Mouse (Mus musculus): ENCODE data around the gene Ksr2. TPM values are rescaled to one million over a fixed set of nuclear protein-coding genes. Genes with fewer than 3 reads are reported as not detected.
A peak's percentile ranks its signal among the peaks of the same experiment; 100 is the strongest.

Gene Ksr2
- polyA plus RNA-seq, 1 experiment, result 9.1 TPM

DNA sequence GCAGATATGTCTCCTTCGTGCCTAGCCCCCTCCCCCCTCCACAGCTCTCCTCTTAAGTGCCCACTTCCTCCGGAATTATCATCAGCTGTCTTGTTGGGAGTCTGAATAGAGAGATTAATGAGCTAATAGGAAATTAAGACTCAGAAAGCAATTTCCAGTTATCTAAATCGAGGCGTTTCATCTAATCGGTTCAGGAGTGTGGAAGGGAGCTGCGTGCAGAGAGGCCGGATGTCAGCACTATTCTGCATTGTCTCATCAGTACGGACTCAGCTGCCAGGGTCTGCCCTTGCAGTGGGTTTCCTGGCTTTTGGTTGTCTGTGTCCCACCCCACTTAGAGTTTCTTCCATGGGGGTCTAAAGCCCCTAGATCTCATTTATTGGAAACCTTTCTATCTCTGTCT lies 262.0 kb downstream of the Ksr2 start:
- no peak for DNase-seq (ENCODE audit: extremely low spot score in 1 of 2, low spot score in 1 of 2)

DNA sequence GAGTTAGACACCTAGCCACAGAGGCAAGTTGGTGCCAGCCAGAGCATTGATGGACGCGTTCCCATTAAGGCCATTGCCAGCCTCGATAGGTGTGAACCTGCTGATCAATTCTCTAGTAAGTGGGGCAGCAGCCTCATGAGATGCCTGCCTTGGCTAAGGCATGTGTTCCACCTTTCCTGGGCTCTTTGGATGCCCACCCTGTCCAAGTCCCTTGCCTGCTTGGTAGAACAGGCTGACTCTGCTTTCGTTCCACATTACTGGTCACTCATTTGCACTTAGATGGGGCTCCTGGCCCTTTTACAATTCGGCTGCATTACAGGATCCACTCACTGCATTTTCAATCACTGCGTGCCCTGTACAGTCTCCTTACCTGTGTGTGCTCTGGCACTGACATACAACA lies 263.4 kb downstream of the Ksr2 start:
- no peak for DNase-seq (ENCODE audit: extremely low spot score in 1 of 2, low spot score in 1 of 2)

DNA sequence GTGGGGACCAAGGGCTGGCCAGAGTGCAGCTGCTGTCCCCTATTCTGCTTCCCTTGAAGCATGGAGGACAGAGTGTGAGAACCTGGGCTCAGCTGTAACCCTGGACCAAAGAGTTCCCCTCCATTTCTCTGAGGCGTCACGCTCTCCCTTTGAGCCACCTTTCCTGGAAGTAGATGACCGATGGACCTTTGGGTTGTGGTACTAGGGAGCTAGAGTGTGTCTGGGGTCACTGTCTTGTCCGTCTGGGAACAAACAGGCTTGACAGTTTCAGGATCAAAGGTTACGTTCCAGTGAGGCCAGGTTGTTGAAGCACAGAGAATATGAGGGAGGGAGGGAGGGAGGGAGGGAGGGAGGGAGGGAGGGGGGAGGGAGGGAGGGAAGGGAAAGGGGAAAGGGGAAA lies 264.6 kb downstream of the Ksr2 start:
- no peak for DNase-seq (ENCODE audit: extremely low spot score in 1 of 2, low spot score in 1 of 2)

DNA sequence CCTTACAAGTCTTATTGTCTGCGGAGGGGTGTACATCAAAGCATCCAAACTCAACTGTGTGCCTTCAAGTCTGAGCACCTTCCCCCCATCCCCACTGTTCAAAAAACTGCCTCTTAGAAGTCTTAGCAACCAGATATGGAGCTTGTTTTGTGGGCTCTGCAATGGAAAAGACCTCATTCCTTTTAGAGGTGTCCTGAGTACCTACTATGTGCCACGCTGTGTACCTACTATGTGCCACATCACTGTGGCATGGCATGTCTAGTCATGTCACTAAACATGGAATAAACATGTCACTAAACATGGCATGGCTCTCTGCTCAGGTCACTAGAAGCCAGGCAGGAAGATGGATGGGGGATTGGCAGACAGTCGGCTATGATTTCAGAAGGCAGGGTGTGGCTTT lies 268.4 kb downstream of the Ksr2 start:
- no peak for DNase-seq (ENCODE audit: extremely low spot score in 1 of 2, low spot score in 1 of 2)

DNA sequence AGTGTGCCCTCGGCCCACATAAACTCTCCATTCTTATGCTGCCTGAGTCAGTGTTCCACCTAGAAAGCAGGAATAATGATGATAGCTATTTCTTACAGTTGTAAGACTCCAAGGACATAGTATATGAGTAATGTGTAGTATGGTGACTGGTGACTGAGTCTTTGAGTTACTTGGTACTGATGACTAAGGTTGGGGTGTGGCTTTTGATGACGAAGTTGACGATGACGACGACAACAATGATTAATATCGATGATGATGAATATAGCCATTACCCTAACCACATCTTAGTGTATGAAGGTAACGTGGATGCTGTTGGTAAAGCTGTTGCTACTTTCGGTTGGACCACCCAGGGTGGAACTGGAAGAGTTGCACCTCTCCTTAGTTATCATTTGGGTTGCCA lies 270.7 kb downstream of the Ksr2 start:
- no peak for DNase-seq (ENCODE audit: extremely low spot score in 1 of 2, low spot score in 1 of 2)

DNA sequence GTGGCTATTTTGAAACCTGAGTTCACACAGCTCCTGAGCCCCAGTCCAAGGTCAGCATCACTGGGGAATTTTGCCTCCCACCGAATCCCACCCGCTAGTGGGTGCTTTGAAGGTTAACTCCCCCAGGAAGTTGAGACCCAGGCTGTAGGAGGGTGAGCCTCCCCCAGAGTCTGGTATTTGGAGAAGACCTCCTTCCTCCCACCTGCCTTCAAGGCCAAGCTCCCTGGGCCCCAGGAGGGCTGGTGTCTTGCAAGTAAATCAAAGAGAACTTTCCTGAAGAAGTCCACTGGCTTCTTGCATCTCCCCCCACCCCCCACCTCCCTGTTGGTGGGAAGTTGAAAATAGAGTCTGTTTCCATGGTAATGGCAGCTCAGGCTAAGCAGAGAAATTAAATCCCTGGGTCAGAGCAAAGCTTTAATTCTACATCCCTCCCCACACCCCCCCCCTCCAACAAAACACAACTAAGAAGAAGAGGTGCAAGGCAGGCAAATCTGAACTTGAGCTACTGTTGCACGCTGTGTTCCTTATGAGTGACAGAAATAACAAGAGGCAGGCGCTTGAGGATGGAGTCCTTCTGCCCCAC lies 274.1 kb downstream of the Ksr2 start:
- DNase-seq (ENCODE audit: extremely low spot score in 1 of 2, low spot score in 1 of 2), result no peak

DNA sequence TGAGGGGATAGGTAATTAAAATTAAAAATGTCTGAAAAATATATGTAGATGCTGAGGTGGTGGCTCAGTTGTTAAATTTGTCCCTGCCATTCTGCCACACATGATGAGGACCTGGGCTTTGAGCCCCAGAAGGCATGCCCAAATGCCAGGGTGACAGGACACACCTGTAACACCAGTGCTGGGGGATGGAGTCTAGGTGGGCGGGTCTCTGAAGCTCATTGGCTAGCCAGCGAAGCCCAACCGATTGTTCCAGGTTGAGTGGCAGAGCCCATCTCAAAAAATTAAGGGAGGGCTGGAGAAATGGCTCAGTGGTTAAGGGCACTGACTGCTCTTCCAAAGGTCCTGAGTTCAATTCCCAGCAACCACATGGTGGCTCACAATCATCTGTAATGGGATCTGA lies 274.9 kb downstream of the Ksr2 start:
- DNase-seq (ENCODE audit: extremely low spot score in 1 of 2, low spot score in 1 of 2), result no peak

DNA sequence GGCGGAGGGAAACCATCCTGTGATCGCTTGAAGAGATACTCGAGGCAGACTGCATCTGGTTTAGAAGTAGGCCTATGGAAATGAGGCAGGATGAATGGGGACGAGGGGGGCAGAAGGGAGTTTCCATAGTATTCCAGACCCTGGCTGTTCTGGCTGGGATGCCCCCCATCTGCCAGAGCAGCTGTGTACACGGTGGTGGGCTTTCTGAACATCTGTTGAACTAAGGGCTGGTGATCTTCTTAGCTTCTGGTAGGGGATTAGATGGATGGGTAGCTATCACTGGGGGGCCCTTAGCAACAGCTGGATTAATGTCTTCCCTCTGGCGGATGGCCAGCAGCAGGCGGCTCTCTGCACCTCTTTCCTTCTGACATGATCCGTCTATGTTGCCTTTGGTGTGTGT lies 276.0 kb downstream of the Ksr2 start:
- no peak for DNase-seq (ENCODE audit: extremely low spot score in 1 of 2, low spot score in 1 of 2)

DNA sequence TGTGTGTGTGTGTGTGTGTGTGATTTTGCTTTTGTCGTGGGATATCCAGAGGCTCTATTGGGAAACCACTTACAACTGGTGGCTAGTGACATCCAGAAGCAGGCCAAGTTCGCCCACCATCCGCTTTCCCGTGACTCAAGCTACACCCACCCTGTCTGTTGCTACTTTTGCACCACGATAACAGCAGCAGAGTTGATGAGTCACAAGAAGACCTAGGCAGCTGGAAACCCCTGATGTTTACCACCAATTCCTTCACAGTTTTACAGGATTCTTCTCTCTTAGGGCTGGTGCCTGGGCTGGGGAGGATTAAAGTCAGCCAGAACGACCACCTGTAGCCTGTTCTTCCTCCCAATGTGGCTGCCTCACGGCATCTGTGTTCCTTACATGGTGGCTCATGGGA lies 277.5 kb downstream of the Ksr2 start:
- peak; percentile 80 to 83 for DNase-seq (ENCODE audit: extremely low spot score in 1 of 2, low spot score in 1 of 2)

DNA sequence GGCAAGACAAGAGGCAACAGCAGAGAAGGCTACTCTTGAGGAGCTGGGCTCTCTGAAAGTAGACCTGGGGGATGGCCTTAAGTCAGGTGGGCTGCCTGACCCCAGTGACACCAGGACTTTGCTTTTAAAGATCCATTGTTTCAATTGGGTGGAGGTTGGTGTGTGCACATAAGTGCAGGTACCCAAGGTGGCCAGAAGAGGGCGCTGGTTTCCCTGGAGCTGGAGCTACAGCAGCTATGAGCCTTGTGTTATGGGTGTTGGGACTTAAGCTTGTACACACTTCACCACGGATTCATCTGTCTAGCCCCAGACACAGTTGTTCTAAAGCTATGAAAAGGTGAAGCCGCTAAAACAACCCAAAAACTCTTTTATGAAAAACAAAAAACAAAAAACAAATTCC lies 279.8 kb downstream of the Ksr2 start:
- DNase-seq (ENCODE audit: extremely low spot score in 1 of 2, low spot score in 1 of 2), result no peak

DNA sequence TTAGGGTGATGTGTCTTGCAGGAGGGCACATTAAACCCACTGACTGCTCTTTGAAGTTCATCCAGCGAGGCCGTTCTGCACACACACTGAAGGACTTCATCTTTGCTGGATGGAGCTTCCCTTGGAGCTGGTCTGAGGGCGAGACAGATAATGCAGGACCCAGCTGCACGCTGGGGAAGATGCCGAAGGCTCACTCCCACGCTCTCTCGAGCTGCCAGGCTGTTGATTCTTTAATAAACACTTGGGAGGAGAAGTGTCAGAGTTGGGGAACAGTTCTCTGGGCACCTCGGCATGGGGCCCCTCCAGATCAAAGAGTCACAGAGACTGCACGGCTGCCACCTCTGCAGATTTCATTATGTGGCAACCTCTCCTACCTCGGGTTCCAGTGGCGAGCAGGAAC lies 280.8 kb downstream of the Ksr2 start:
- DNase-seq (ENCODE audit: extremely low spot score in 1 of 2, low spot score in 1 of 2), result peak in 1 of 2 experiments; percentile 22

DNA sequence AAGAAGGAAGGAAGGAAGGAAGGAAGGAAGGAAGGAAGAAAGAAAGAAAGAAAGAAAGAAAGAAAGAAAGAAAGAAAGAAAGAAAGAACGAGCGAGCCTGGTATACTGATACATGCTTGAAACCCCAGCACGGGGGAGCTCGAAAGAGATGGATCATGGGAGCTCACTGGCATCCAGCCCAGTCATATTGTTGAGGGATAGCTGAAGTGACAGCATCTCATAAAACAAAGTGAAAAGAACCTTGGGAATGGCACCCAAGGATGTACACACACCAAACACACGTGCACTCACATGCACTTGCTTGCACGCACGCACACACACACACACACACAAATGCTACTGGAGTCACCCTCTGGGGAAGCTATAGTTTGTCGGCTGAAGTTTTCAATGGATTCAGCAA lies 282.6 kb downstream of the Ksr2 start:
- no peak for DNase-seq (ENCODE audit: extremely low spot score in 1 of 2, low spot score in 1 of 2)

DNA sequence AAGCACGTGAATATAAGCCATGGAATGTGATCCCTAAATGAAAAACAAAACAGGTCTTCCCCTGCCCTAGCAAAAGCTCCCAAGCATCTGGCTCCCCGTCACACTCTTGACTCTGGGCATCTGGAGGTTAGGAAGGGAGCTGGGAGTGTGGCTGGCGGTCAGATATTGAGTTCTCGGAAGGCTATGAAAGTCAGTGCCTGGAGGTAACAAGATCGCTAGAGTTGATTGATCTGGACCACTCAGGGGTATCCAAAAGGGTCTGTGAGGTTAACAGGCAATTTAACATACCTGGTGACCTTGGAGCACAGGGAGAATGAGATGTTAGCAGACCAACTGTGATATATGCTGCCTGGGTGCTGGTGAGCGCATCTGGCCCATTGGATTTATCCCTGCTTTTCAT lies 283.8 kb downstream of the Ksr2 start:
- DNase-seq (ENCODE audit: extremely low spot score in 1 of 2, low spot score in 1 of 2), result no peak

DNA sequence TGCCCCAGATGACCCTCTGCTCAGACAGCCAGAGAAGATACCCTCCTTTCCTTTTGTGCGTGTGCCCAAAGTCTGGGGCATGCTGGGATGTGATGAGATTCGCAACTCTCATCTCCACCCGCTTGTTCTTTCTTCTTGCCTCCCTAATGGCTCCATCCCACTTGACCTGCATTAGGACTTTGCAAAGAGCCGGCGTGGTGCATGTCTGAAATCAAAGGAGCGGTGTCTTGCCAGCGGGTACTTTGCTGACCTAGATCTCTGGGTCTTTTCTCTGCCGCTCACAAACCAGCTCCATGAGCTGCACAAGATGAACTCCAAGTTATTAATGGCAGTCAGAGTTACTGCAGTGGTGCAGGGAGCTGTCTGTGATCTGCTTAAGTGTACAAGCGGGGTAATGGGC lies 290.6 kb downstream of the Ksr2 start:
- no peak for DNase-seq (ENCODE audit: extremely low spot score in 1 of 2, low spot score in 1 of 2)

DNA sequence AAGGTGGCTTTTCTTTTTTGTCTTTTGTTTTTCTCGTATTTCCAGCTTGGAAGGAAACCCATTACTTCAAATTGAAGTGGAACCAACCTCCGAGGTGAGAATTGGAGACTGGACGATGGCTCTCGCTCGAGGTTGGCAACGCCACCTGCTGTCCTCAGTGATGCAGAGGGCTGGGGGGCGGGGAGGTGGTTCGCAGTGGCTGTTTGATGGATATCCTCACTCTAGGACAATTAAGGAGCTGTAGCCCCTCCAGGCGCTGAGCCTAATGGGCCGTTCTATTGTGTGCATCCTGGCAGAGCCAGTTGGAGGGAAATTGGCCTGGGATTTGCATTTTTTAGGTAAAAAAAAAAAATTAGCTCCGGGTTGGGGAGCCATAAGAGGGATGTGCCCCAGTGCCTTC lies 292.8 kb downstream of the Ksr2 start:
- no peak for DNase-seq (ENCODE audit: extremely low spot score in 1 of 2, low spot score in 1 of 2)

DNA sequence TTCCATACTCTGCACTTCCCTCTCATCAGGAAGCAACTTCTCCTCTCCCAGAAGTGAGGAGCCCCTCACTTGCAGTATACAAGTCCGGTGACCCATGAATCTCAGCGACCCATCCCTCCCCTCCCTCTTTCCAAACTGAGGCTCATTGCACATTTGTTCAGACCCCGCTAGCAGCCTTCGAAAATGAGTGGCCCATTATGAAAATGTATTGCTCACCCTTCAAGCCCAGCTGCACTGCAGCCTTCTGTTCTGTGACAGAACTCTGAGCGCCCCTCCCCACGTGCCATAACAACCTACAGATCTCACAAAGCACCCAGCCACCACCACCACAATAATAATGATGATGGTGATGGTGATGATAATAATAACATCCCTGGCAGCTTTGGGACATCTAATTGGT lies 295.5 kb downstream of the Ksr2 start:
- DNase-seq (ENCODE audit: extremely low spot score in 1 of 2, low spot score in 1 of 2), result no peak

DNA sequence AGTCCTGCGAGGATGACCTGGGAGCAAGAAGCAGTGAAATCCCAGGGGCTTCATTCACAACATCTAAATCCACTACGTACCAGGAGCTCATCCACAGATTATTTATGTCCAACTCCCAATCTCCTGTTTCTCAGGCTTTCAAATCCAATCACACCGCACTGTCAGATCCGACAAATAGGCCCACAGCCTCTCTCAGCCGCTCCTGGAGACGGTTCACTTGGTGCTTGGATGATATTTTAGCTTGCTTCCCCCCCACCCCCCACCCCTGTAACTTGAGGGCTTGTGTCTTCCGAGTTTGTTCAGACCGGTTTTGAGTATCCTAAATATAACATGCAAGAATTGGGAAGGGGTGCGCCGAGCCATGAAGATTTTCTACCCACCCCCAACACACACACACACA lies 297.8 kb downstream of the Ksr2 start:
- no peak for DNase-seq (ENCODE audit: extremely low spot score in 1 of 2, low spot score in 1 of 2)

DNA sequence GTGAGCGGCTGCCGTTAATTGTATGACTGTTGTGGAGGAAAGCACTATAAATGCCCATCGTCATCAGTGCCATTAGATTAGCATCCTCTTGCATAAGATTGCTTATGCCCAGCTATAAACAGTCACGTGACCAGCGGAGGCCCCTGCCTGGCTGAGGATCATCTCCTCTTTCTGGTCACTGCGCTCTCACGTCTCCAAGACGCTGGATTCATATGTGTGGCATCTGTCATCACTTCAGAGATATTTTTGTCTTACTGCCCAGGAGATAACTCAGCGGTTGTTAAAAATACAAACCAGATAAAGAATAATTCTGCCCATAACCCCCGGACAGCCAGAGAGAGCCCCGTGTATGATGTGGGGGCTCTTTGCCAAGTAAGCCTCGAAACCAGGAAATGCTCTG lies 298.4 kb downstream of the Ksr2 start:
- no peak for DNase-seq (ENCODE audit: extremely low spot score in 1 of 2, low spot score in 1 of 2)

DNA sequence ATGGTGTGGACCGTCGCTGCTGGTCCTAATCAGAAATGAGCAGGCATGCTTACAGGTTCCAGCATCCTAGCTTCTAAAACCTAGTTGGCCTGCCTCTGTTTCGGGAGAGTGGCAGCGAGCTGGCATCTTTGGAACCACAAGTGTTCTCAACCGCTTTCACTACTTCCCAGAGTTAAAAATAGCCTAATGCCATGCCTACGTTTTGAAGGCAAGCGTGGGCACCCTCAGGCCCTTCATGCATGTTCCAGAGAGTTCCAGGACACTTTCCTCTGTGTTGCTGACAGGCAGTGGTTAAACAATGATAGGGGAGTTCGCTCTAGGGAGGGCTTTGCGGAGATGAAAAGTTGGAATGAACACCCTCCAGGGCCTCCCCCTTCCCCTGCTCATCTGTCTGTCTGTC lies 303.3 kb downstream of the Ksr2 start:
- DNase-seq (ENCODE audit: extremely low spot score in 1 of 2, low spot score in 1 of 2), result no peak

DNA sequence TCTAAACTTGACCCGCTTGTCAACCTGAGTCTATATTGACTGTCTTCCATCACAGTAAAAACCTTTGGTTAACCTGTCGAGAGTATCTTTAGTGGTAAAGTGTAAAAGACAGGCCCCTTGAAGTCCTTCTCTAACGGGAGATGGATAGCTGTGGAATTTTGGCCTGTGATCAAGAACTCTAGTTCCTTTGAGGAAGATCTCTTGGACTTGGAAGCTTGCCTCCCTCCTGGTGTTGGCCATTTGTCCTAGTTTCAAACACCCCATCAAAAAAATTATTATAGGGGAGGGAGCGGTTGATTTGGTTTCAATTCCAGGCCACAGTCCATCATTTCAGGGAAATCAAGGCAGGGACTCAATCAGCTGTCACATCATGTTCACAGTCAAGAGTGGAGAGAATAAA lies 309.5 kb downstream of the Ksr2 start:
- no peak for DNase-seq (ENCODE audit: extremely low spot score in 1 of 2, low spot score in 1 of 2)

DNA sequence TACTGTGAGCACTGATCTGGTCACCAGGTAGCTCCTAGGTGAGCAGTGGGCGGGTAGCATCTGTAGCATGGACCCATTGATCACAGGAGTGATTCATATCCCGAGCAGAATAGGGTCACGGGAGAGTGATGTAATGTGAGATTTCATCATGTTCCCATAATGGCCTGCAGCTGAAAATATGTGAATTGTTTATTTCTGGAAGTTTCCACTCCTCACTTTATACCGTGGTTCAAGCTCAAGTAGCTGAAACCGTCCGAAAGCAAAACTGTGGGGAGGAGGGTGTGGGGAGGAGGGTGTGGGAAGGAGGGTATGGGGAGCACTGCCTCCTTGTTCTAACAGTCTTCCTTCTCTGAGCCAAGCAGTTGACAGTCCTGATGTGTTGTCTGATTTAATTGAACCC lies 312.7 kb downstream of the Ksr2 start:
- peak in 1 of 2 experiments; percentile 12 for DNase-seq (ENCODE audit: extremely low spot score in 1 of 2, low spot score in 1 of 2)

DNA sequence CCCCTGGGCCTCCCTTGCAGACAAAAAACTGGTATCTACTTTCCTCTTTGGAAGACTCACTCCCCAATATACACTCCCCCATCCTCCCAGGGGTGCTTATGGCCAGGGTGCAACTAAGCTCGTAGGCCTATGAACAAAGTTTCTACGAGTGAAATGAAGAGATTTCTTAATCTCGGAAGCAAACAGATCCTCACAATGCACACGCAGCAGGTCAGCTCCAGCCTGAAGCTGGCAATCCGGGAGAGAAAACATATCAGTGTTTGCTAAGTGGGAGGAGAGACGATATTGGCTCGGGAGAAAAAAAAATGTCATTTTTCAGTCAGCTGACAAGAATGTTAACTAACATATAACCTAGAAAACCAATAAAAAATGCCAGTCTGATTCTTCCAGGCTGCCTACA lies 313.3 kb downstream of the Ksr2 start:
- DNase-seq (ENCODE audit: extremely low spot score in 1 of 2, low spot score in 1 of 2), result no peak

DNA sequence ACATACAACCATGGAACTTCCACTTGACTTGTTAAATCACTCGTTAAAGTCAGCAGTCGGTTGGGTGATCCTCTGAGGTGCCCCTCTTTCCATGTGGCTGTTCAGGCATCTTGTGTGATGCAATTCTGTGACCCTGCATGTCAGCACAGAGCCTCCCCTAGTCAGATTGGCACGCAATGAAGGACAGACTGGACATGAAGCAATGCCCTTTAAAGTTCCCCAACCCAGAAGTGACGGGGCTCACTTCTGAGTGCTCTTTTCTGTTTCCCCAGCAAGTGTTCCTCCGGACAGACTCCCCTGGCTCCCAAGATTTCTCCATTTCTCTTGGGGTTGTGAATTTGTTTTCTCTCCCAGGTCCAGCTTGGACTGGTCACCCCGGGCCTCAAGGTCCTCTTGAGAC lies 317.5 kb downstream of the Ksr2 start:
- no peak for DNase-seq (ENCODE audit: extremely low spot score in 1 of 2, low spot score in 1 of 2)

Measured in frontal cortex, adult 2 months (tissue).